Mouse (Mus musculus) liver, embryonic 14.5 days (tissue): Measurements from ENCODE around the gene Maml3. TPM values are rescaled to one million over a fixed set of nuclear protein-coding genes. Genes with fewer than 3 reads are reported as not detected.

ENCODE experiments used
- ATAC-seq: fragments of 200-750 bp; cut with Nextera tagmentation; 2 replicates; pipeline ENCODE4 v1.8.0; 2017; ENCODE audit warnings: moderate number of reproducible peaks, mild to moderate bottlenecking, moderate library complexity; ENCODE audit not compliant: insufficient read depth
- DNase-seq, 3 experiments: peaks; one replicate each; pipeline ENCODE4 v3.0.0-alpha.2; 2012 to 2013; ENCODE audit warnings: low read depth in 3 of 3, low spot score in 3 of 3
- H3K27ac ChIP-seq: fragments of 300-500 bp; sonication (generic); 2 replicates; pipeline ENCODE4 v1.5.1; 2014; ENCODE audit warnings: moderate library complexity, mild to moderate bottlenecking, control low read depth, inconsistent platforms
- H3K27me3 ChIP-seq: fragments of 300-500 bp; sonication (generic); 2 replicates; pipeline ENCODE4 v1.6.1; 2014; ENCODE audit warnings: mild to moderate bottlenecking, low read length, moderate library complexity; ENCODE audit not compliant: control insufficient read depth, insufficient read depth
- H3K36me3 ChIP-seq: fragments of 300-500 bp; sonication (generic); replicated peaks from 2 replicates; pipeline ENCODE4 v1.6.1; 2014; ENCODE audit warnings: low read depth; ENCODE audit not compliant: control insufficient read depth, insufficient read depth
- H3K4me1 ChIP-seq, 2 experiments: fragments of 200-500 bp in 1 of 2; fragments of 300-500 bp in 1 of 2; sonication (generic) in 1 of 2; replicated peaks; 2 replicates each; pipeline ENCODE4 v1.6.1; 2012 to 2014; ENCODE audit warnings: antibody characterized with exemption in 1 of 2, inconsistent platforms in 1 of 2, low read length in 1 of 2; ENCODE audit not compliant: control insufficient read depth in 2 of 2, insufficient read depth in 2 of 2
- H3K4me2 ChIP-seq: fragments of 300-500 bp; sonication (generic); 2 replicates; pipeline ENCODE4 v1.6.1; 2014; ENCODE audit warnings: low read depth, mild to moderate bottlenecking, control low read depth, moderate library complexity
- H3K4me3 ChIP-seq, 2 experiments: fragments of 200-500 bp in 1 of 2; fragments of 300-500 bp in 1 of 2; sonication (generic) in 1 of 2; 2 replicates each; pipeline ENCODE4 v1.5.1; 2012 to 2014; ENCODE audit warnings: low read depth in 2 of 2, low read length in 2 of 2, mild to moderate bottlenecking in 2 of 2, control low read depth in 1 of 2, inconsistent platforms in 1 of 2, moderate library complexity in 1 of 2; ENCODE audit not compliant: insufficient read depth in 1 of 2
- H3K9ac ChIP-seq: fragments of 300-500 bp; sonication (generic); replicated peaks from 2 replicates; pipeline ENCODE4 v1.6.1; 2014; ENCODE audit warnings: mild to moderate bottlenecking, control low read depth, moderate library complexity
- H3K9me3 ChIP-seq: fragments of 300-500 bp; sonication (generic); 2 replicates; pipeline ENCODE4 v1.6.1; 2016; ENCODE audit warnings: low read length, mixed read lengths; ENCODE audit not compliant: control insufficient read depth
- CTCF ChIP-seq: IDR thresholded peaks from 2 replicates; pipeline ENCODE4 v1.5.1; 2016; ENCODE audit warnings: antibody characterized with exemption, low read depth, control low read depth
- EP300 ChIP-seq: IDR thresholded peaks from 2 replicates; pipeline ENCODE4 v1.6.1; 2016; ENCODE audit warnings: antibody characterized with exemption, low read depth
- WGBS: fragments of 180-500 bp; shearing (Covaris S2); extraction: QIAGEN DNeasy Blood & Tissue Kit; methylation state at CpG from one replicate; pipeline ENCODE4 v1.1.7; 2014; ENCODE audit not compliant: insufficient replicate concordance; 5-methylcytosine and 5-hydroxymethylcytosine counted together
- polyA plus RNA-seq, 2 experiments: library from polyadenylated mRNA; depleted of rRNA in 1 of 2; stranded (reverse) in 1 of 2; unstranded in 1 of 2; fragments of >200 nt; fragmentation: Nextera tagmentation in 1 of 2; extraction: Ambion mirVana in 1 of 2; gene quantifications; 2 replicates each; pipeline versions ENCODE4 v1.2.1 to v1.2.3; 2012 to 2014

Gene Maml3
- polyA plus RNA-seq, 2 experiments, result 0.57 to 0.71 TPM

- Histone ChIP-seq H3K4me1 (peaks cover 0 to 22% of the 10 kb centered on the region in 2 experiments; a peak in 2 of 4 replicates), H3K9me3 (no peaks in the 10 kb centered on the region), H3K4me3 (no peak overlapping the region), H3K9ac (no peak overlapping the region), H3K27ac (no peak overlapping the region), H3K4me2 (no peak overlapping the region), H3K27me3 (no peaks in the 10 kb centered on the region), H3K36me3 (no peaks in the 10 kb centered on the region)
- no peak for TF ChIP-seq CTCF
- no peak for TF ChIP-seq EP300
- ATAC-seq (no peak), DNase-seq (no peak)
- WGBS, result 38% methylated on average over 4 of the region's 4 CpGs
Observed at GRCm38 (mm10) chr3:51914900-51915299, 190.0 kb downstream of the Maml3 start.

GRCm38 (mm10) chr3:51913498-51913897 is 191.4 kb downstream of the Maml3 start:
- no peak for ATAC-seq
- Histone ChIP-seq H3K9ac (no peak overlapping the region), H3K4me1 (peaks cover 0 to 22% of the 10 kb centered on the region in 2 experiments; a peak in 2 of 4 replicates), H3K27me3 (no peaks in the 10 kb centered on the region), H3K36me3 (no peaks in the 10 kb centered on the region), H3K4me3 (no peak overlapping the region), H3K9me3 (no peaks in the 10 kb centered on the region), H3K4me2 (no peak overlapping the region), H3K27ac (no peak overlapping the region)
- no peak for DNase-seq
- WGBS, result 41% methylated on average over 8 of the region's 8 CpGs
- TF ChIP-seq CTCF (no peak), EP300 (no peak)

GRCm38 (mm10) chr3:51912214-51912613 is 192.7 kb downstream of the Maml3 start:
- ATAC-seq, result no peak
- H3K4me2 ChIP-seq, result no peak overlapping the region

GRCm38 (mm10) chr3:51908437-51908990 is 196.4 kb downstream of the Maml3 start:
- 0 out of 4 replicates have a peak, but pooled peaks cover 0 to 4% of the 10 kb centered on the region in 2 experiments for H3K4me1 ChIP-seq
- no peak overlapping the region for H3K4me2 ChIP-seq
- H3K9ac ChIP-seq, result no peak overlapping the region
- TF ChIP-seq EP300, result no peak
- no peak for TF ChIP-seq CTCF
- DNase-seq, result no peak
- no peaks in the 10 kb centered on the region for H3K36me3 ChIP-seq
- no peak overlapping the region for H3K27ac ChIP-seq
- no peaks in the 10 kb centered on the region for H3K9me3 ChIP-seq
- H3K27me3 ChIP-seq, result no peaks in the 10 kb centered on the region
- WGBS, result 53% methylated on average over 14 of the region's 14 CpGs
- ATAC-seq, result no peak
- H3K4me3 ChIP-seq, result no peak overlapping the region

More at GRCm38 (mm10) chr3:51912214-51912613, 192.7 kb downstream of the Maml3 start:
- Histone ChIP-seq H3K27me3 (no peaks in the 10 kb centered on the region), H3K9ac (no peak overlapping the region), H3K4me3 (no peak overlapping the region), H3K36me3 (no peaks in the 10 kb centered on the region), H3K4me1 (peaks cover 0 to 22% of the 10 kb centered on the region in 2 experiments; a peak in 2 of 4 replicates), H3K27ac (no peak overlapping the region), H3K9me3 (no peaks in the 10 kb centered on the region)
- no peak for DNase-seq
- WGBS, result 62% methylated on average over 8 of the region's 8 CpGs
- TF ChIP-seq CTCF (no peak), EP300 (no peak)

GRCm38 (mm10) chr3:51907113-51907860 is 197.6 kb downstream of the Maml3 start:
- DNase-seq (no peak), ATAC-seq (no peak)
- Histone ChIP-seq H3K9me3 (no peaks in the 10 kb centered on the region), H3K4me2 (no peak overlapping the region), H3K27ac (no peak overlapping the region), H3K36me3 (no peaks in the 10 kb centered on the region), H3K27me3 (no peaks in the 10 kb centered on the region), H3K9ac (no peak overlapping the region), H3K4me1 (0 out of 4 replicates have a peak, but pooled peaks cover 0 to 2% of the 10 kb centered on the region in 2 experiments), H3K4me3 (no peak overlapping the region)
- 62% methylated on average over 10 of the region's 10 CpGs for WGBS
- TF ChIP-seq EP300 (no peak), CTCF (no peak)
